Mouse (Mus musculus): ENCODE measurements around the gene Peg3.

DNA sequence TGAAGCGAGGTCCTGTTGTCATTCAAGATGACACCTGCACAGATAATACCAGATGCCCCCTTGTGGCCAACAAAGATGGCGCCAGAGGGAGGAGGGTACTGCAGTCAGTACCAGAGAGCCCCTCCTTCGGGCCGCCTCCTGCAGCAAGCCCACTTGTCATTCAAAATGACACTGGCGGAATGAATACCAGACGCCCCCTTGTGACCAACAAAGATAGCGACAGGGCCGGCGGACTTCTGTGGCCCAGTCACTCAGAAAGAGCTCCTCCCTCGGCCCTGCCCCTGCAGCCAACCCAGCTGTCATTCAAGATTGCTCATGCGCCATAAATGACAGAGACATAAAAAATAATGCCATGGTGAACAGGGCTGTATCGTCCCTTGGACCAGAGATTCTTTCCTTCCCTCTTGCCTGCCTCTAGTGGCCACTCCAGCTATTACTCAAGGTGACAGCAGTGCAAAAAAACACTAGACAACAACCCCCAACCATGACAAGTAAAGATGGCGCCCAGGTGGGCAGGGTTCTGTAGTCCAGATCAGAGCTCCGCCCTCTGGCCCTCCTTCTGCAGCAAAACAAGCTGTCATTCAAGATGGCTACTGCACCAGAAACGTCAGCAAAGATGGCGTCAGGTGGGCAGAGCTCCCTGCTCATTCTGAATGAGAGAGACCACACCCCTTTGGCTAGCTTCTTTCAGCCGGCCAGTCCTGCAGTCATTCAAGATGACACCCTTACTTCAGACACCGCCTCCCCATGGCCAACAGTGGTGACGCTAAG lies 2.7 kb downstream of the Peg3 start:
- peak; percentile 67 for TF ChIP-seq CTCF (IDR thresholded peaks at IDR 0.05; ENCODE audit: insufficient read depth, low read depth, low read length)
- no peak for TF ChIP-seq POLR2A (IDR thresholded peaks at IDR 0.05; ENCODE audit: insufficient read depth, low read depth, low read length)

Data from olfactory bulb, adult 2 months (tissue).